1 mouse cellular context compared by ENCODE assay signal in genomic region chr6:125354352-125355151, GRCm38 (mm10).
TF ChIP-seq lines count a peak whose summit lies in the region.

No protein-coding gene starts in this region.

TF ChIP-seq in myocyte, 11 proteins besides CTCF, POLR2A, EP300 and RAD21 (continued from another document):
- no peak for TF ChIP-seq TCF12 (IDR thresholded peaks at IDR 0.05; ENCODE audit: insufficient read depth, poor library complexity, severe bottlenecking)
